Mouse (Mus musculus) embryonic facial prominence, embryonic 14.5 days (tissue): ENCODE measurements around the gene Pdzd9. TPM values are rescaled to one million over a fixed set of nuclear protein-coding genes. Genes with fewer than 3 reads are reported as not detected.

Experiments used
- ATAC-seq: fragments of 200-750 bp; cut with Nextera tagmentation; 2 replicates; pipeline ENCODE4 v1.8.0; 2017; ENCODE audit warnings: low read depth, moderate number of reproducible peaks, moderate TSS enrichment
- DNase-seq: peaks from one replicate; pipeline ENCODE4 v3.0.0-alpha.2; 2015; ENCODE audit warnings: low spot score
- H3K27ac ChIP-seq: fragments of 300-500 bp; sonication (generic); replicated peaks from 2 replicates; pipeline ENCODE4 v1.5.1; 2014; ENCODE audit warnings: low read depth, mild to moderate bottlenecking, low read length, moderate library complexity
- H3K27me3 ChIP-seq: fragments of 300-500 bp; sonication (generic); replicated peaks from 2 replicates; pipeline ENCODE4 v1.6.1; 2014; ENCODE audit warnings: low read length; ENCODE audit not compliant: control insufficient read depth, insufficient read depth
- H3K36me3 ChIP-seq: fragments of 300-500 bp; sonication (generic); 2 replicates; pipeline ENCODE4 v1.6.1; 2014; ENCODE audit warnings: low read length, mixed read lengths; ENCODE audit not compliant: control insufficient read depth, insufficient read depth
- H3K4me1 ChIP-seq: fragments of 300-500 bp; sonication (generic); 2 replicates; pipeline ENCODE4 v1.6.1; 2014; ENCODE audit warnings: antibody characterized with exemption, low read length; ENCODE audit not compliant: control insufficient read depth, insufficient read depth
- H3K4me2 ChIP-seq: fragments of 300-500 bp; sonication (generic); 2 replicates; pipeline ENCODE4 v1.6.1; 2014; ENCODE audit warnings: low read depth, mild to moderate bottlenecking, low read length, moderate library complexity, mixed read lengths
- H3K4me3 ChIP-seq: fragments of 300-500 bp; sonication (generic); 2 replicates; pipeline ENCODE4 v1.5.1; 2014; ENCODE audit warnings: low read depth, mild to moderate bottlenecking, low read length
- H3K9ac ChIP-seq: fragments of 300-500 bp; sonication (generic); 2 replicates; pipeline ENCODE4 v1.6.1; 2014; ENCODE audit warnings: low read depth, mild to moderate bottlenecking, low read length, moderate library complexity, mixed read lengths
- H3K9me3 ChIP-seq: fragments of 300-500 bp; sonication (generic); 2 replicates; pipeline ENCODE4 v1.6.1; 2016; ENCODE audit warnings: low read length; ENCODE audit not compliant: control insufficient read depth
- WGBS: fragments of 180-500 bp; shearing (Covaris S2); extraction: QIAGEN DNeasy Blood & Tissue Kit; methylation state at CpG from one replicate; pipeline ENCODE4 v1.1.7; 2014; 5-methylcytosine and 5-hydroxymethylcytosine counted together
- polyA plus RNA-seq: library from polyadenylated mRNA; unstranded; fragments of >200 nt; fragmentation: Nextera tagmentation; extraction: Ambion mirVana; gene quantifications from 2 replicates; pipeline ENCODE4 v1.2.1, GENCODE M21; 2014

Pdzd9 gene
- polyA plus RNA-seq, 1 experiment from 2014 or later: 0.61 TPM

DNA sequence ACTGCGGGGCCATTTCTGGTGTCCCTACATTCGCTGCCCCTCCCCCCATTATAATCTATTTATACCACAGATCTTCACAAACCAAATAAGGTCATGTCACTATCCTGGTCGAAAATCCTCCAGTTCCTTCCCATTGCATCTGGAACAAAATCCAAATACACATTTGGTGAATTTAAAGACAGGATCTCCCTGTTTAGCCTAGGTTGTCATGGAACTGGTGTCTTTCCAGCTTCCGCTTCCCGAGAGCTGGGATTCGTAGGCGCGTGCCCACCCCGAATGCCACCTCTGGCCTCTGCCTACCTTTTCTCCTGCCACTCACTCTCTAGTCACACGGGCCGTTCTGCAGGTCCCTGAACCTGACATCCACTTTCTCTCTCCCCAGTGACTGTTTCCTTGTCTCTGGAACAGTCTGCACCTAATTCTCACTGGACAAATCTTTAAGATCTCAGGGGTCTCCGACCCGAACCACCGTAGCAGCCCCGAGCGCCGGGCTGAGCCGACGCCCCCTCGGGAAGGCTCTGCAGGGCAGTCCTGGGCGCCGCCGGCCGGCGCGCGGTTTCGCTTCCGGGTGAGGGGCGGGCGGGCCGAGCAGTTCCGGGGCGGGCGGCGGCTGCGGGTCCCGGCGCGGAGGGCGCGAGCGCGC, 7.0 kb upstream of the Pdzd9 start, which contains the start of gene Mosmo:
Gene Mosmo, plus strand, starts transcription at position 618 of the 643 bp plus-strand sequence.
- WGBS: under 1% methylated on average over 24 of the region's 44 CpGs
- H3K36me3 ChIP-seq: no peaks in the 10 kb centered on the region
- H3K27ac ChIP-seq: peak within 1 kb of the TSS; percentile 55
- no peaks in the 10 kb centered on the region for H3K27me3 ChIP-seq
- peaks cover 21% of the 10 kb centered on the region; the same call in 1 of the 2 replicates for H3K4me1 ChIP-seq
- peak within 1 kb of the TSS; percentile 84 for H3K4me3 ChIP-seq
- peak within 1 kb of the TSS; percentile 88 for H3K9ac ChIP-seq
- peak within 1 kb of the TSS; percentile 73 for H3K4me2 ChIP-seq
- peak; percentile 97 for ATAC-seq
- H3K9me3 ChIP-seq: no peaks in the 10 kb centered on the region
- peak; percentile 69 for DNase-seq

DNA sequence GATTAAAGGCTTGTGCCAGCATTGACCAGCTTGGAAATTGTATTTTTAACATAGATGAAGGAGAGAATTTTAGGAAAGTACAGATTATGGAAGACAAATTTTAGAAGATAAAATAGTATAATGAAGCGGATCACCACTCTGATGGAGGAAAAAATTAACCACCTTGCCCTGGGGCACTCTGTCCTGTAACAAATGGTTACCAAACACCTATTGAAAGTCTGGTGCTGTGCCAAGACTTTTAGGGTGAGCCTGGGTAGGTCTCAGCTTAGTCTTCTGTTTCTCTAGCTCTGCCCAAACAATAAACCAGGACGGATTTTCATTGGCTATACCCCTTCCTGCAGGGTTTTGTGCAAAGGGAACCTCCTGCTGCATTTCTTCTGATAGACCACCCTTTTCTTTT, 1.1 kb upstream of the Pdzd9 start:
- no peak overlapping the region for H3K27ac ChIP-seq
- H3K4me2 ChIP-seq: no peak overlapping the region
- no peaks in the 10 kb centered on the region for H3K9me3 ChIP-seq
- 0 out of 2 replicates have a peak, but pooled peaks have one; percentile 48 for ATAC-seq
- H3K9ac ChIP-seq: no peak overlapping the region
- H3K36me3 ChIP-seq: no peaks in the 10 kb centered on the region
- 71% methylated on average over 2 of the region's 2 CpGs for WGBS
- H3K4me3 ChIP-seq: no peak overlapping the region
- H3K4me1 ChIP-seq: no peaks in the 10 kb centered on the region
- no peak for DNase-seq
- no peaks in the 10 kb centered on the region for H3K27me3 ChIP-seq

DNA sequence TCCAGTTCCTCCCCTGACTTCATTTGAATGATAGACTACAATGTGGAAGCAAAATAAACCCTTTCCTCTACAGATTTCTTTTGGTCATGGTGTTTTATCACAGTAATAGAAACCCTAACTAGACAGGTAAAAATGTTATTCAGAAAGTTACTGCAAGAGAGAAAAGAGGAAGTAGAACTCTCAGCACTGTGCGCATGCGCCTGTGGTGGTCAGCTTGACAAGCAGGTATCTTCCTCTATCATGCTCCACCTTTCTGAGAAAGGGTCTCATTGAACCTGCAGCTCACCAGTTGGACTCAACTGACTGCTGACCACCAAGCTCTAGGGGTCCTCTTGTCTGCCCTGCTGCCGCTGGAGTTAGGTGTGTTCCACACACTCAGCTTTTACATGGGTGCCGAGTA, 8.1 kb downstream of the Pdzd9 start:
- Histone ChIP-seq H3K4me1 (no peaks in the 10 kb centered on the region), H3K27ac (no peak overlapping the region), H3K36me3 (peaks cover 35% of the 10 kb centered on the region), H3K9ac (no peak overlapping the region), H3K4me3 (no peak overlapping the region), H3K4me2 (no peak overlapping the region), H3K9me3 (no peaks in the 10 kb centered on the region), H3K27me3 (no peaks in the 10 kb centered on the region)
- DNase-seq: no peak
- no peak for ATAC-seq
- WGBS: 94% methylated on average over 4 of the region's 4 CpGs

DNA sequence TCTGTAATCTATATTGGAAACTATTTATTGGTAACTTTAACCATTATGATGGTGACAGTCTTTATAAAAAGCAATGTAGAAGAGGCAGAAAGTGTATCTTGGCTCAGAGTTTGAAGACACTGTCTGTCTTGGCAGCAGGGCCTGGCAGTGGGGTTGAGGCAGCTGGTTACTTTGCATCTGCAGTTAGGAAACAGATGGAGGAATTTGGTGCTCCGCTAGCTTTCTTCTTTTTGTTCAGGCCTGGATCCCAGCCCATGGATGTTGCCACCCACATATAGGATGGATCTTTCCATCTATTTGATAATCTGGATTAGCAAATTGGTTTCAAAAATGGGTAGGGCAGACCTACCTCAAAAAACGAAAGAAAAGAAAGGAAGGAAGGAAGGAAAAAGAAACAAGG, 22.3 kb downstream of the Pdzd9 start:
- H3K36me3 ChIP-seq: peaks cover 93% of the 10 kb centered on the region

DNA sequence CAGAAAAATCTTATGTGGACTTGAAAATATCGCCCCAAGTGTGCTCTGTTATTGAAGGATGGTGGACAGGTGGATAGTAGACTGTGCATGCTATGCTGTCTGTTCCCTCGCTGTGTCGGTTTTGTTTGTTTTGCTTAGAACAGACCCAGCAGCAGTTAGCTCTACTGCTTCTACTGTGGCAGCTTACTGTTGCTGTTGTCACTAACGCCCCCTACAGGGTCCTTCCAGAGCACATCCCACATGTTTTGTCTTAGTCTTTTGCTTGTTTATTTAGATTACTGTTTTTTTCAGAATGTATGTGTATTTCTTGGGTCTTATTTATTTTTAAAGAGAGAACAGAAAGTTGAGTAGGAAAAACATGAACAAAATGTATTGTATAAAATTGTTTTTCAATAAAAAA, 26.9 kb downstream of the Pdzd9 start:
- WGBS: 64% methylated on average over 4 of the region's 4 CpGs
- H3K36me3 ChIP-seq: peaks cover 89% of the 10 kb centered on the region
- no peaks in the 10 kb centered on the region for H3K9me3 ChIP-seq
- H3K4me1 ChIP-seq: no peaks in the 10 kb centered on the region
- no peak for ATAC-seq
- DNase-seq: no peak
- H3K27ac ChIP-seq: no peak overlapping the region
- H3K9ac ChIP-seq: no peak overlapping the region
- no peaks in the 10 kb centered on the region for H3K27me3 ChIP-seq
- H3K4me3 ChIP-seq: no peak overlapping the region
- no peak overlapping the region for H3K4me2 ChIP-seq

More for the DNA sequence above, 22.3 kb downstream of the Pdzd9 start:
- no peak overlapping the region for H3K4me3 ChIP-seq
- no peaks in the 10 kb centered on the region for H3K4me1 ChIP-seq
- no peaks in the 10 kb centered on the region for H3K27me3 ChIP-seq
- 87% methylated on average over 2 of the region's 2 CpGs for WGBS
- H3K4me2 ChIP-seq: no peak overlapping the region
- no peak for DNase-seq
- H3K9me3 ChIP-seq: no peaks in the 10 kb centered on the region
- no peak for ATAC-seq
- H3K9ac ChIP-seq: no peak overlapping the region
- H3K27ac ChIP-seq: no peak overlapping the region

DNA sequence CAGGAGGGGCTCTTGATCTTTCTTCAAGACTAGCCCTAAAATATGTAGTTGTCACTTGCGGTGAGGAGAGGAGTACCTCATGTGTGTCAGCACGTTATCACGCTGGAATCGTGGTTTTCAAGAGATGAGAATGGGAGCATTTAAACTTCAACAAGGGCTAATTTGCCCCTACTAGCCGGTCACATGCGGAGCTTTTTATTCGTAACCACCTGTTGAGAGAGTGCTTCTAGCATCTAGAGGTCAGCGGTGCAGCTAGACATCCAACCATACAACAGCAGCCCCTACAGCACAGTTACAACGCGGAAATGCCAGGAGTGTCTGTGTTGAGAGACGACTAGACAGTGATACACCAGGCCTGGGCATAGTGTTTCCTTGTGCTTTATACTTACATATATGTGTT, 34.3 kb downstream of the Pdzd9 start:
- peak overlapping the region; percentile 96; the same call in 1 of the 2 replicates for H3K27ac ChIP-seq
- 1% methylated on average over 11 of the region's 11 CpGs for WGBS
- H3K9me3 ChIP-seq: no peaks in the 10 kb centered on the region
- no peak for ATAC-seq
- H3K4me2 ChIP-seq: peak overlapping the region; percentile 90
- peak; percentile 24 for DNase-seq
- no peaks in the 10 kb centered on the region for H3K27me3 ChIP-seq
- peak overlapping the region; percentile 97 for H3K4me3 ChIP-seq
- peaks cover 34% of the 10 kb centered on the region for H3K36me3 ChIP-seq
- peaks cover 15% of the 10 kb centered on the region for H3K4me1 ChIP-seq
- H3K9ac ChIP-seq: peak overlapping the region; percentile 97

DNA sequence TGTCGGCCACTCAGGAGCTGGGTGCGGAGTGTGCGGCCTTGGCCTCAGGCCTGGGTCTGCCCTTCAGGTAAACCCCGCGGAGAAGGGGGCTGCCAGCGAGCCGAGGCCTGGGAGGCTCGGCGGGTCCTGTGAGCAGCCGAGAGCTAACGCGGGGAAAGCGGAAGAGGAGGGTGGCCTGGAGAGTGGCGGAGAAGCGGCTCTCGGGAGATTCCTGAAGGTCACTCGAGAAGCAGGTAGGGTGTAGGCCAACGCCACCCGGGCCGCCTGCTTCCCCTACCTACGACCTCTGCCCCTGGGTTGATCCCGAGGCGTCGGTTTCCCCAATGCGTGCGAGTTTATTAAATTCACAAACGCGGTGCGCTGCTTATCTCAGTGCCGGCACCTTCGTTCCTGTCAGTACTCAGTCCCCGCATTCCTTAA, 34.8 kb downstream of the Pdzd9 start:
- DNase-seq (no peak), ATAC-seq (peak; percentile 65)

DNA sequence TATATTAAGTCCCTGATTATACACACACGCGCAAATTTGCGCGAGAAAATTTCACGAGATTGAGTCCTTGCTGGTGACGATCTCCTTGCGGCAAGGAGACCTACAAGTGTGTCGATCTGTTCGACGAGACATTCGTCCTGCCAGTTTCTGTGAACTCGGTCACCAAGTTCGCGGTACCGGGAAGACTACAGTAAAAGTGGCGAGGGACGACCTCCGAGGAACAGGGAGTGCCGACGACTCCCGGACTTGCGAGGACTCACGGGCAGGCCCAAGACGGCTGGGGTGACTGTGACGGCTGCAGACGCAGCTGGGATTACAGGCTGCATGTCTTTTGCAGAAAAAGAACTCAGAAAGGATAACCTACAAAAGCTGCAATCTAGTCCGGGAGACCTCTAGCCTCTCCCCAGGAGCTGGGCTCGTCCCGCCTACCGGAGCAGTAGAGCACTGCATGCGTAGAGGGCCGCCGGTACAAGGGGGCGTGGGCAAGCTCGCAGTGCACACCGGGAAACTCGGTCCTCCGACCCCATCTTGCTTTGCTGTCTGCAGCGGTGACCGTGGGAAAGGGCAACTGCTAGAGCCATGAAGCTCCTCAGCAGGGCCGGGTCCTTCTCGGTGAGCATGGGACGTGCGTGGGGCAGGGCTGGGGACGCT, 35.3 kb downstream of the Pdzd9 start, which contains the start of gene Uqcrc2:
Gene Uqcrc2, plus strand, starts transcription at position 466 of the 651 bp plus-strand sequence.
- peaks cover 15% of the 10 kb centered on the region for H3K4me1 ChIP-seq
- peak within 1 kb of the TSS; percentile 96 for H3K27ac ChIP-seq
- H3K27me3 ChIP-seq: no peaks in the 10 kb centered on the region
- under 1% methylated on average over 36 of the region's 45 CpGs for WGBS
- H3K36me3 ChIP-seq: peaks cover 24% of the 10 kb centered on the region
- H3K9ac ChIP-seq: peak within 1 kb of the TSS; percentile 97
- no peaks in the 10 kb centered on the region for H3K9me3 ChIP-seq
- peak within 1 kb of the TSS; percentile 97 for H3K4me3 ChIP-seq
- peak within 1 kb of the TSS; percentile 90 for H3K4me2 ChIP-seq
- DNase-seq (peak; percentile 96), ATAC-seq (peak; percentile 99)

More for the DNA sequence above, 34.8 kb downstream of the Pdzd9 start:
- H3K27me3 ChIP-seq: no peaks in the 10 kb centered on the region
- peaks cover 29% of the 10 kb centered on the region for H3K36me3 ChIP-seq
- WGBS: 0% methylated on average over 28 of the region's 32 CpGs
- peaks cover 15% of the 10 kb centered on the region for H3K4me1 ChIP-seq
- peak overlapping the region; percentile 90 for H3K4me2 ChIP-seq
- H3K4me3 ChIP-seq: peak overlapping the region; percentile 97
- peak overlapping the region; percentile 97 for H3K9ac ChIP-seq
- no peaks in the 10 kb centered on the region for H3K9me3 ChIP-seq
- peak overlapping the region; percentile 96 for H3K27ac ChIP-seq
